Mouse (Mus musculus) gastrocnemius, postnatal 36 days (tissue): Measurements from ENCODE around the gene Jph4. TPM values are rescaled to one million over a fixed set of nuclear protein-coding genes. Genes with fewer than 3 reads are reported as not detected.

Experiments used
- DNase-seq, 2 experiments: peaks; one replicate each; pipeline ENCODE4 v3.0.0; 2022
- intact Hi-C: fragments of 180-260 bp; cut with DNase I; formaldehyde crosslinking; loops from one replicate; pipeline ENCODE4 v1.15.1; 2025
- total RNA-seq, 2 experiments: library from RNA; stranded (reverse); gene quantifications; 2 replicates each; pipeline ENCODE4 v1.2.3; 2021

The Jph4 gene
- total RNA-seq, 2 experiments from 2014 or later: 0.17 to 0.23 TPM

DNA sequence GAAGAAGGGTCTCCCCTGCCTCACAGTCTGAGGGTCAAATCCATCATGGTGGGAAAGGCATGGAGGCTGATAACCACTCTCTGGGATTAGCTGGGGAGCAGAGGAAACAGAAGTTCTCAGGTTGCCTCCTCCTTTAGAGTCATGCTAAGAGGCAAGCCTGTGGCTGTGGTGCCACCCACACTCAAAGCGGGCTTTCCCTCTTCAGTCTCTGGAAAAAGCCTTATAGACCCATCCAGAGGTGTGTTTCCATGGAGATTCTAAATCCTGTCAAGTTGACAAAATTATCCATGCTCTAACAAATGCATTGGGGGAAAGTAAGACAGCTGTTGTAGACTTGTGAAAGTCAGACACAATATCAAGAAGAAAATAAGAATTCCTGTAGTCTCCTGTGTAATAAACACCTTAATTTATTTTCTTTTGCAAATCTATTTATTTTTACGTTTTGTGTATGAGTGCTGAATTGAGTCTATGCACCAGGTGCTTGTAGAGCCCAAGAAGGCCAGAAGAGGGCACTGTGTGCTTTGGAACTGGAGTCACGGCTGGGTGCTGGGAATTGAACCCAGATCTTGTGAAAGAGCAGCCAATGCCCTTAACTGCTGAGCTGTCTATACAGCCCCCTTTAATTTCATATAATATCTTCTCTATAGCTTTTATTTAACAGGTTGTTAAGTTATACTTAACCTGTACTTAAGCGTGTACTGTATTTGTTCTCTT, 2.8 kb upstream of the Jph4 start:
- no peak for DNase-seq
- intact Hi-C loops: loop anchor here (5.0 kb wide), 1 partner anchor 58 kb away; no protein-coding TSS in a partner anchor

DNA sequence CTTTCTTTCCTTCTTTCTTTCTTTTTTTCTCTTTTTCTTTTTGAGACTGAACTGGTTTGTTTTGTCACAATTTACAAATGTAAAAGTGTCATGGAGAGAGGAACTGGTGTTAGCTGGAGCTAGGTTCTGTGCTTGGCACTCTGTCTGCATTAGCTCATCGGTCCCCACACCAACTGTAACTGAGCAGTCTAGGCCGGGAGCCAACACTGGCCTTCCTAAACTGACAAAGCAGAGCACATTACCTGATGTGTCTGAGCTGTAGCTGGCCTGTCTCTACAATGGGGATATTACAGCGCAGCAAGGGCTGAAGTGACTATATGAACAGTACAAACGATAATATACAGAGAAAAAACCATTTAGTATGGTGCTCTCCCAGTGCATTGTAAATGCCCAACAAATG, 2.1 kb upstream of the Jph4 start:
- intact Hi-C loops: no loop called here
- peak in 1 of 2 experiments; percentile 43 for DNase-seq

DNA sequence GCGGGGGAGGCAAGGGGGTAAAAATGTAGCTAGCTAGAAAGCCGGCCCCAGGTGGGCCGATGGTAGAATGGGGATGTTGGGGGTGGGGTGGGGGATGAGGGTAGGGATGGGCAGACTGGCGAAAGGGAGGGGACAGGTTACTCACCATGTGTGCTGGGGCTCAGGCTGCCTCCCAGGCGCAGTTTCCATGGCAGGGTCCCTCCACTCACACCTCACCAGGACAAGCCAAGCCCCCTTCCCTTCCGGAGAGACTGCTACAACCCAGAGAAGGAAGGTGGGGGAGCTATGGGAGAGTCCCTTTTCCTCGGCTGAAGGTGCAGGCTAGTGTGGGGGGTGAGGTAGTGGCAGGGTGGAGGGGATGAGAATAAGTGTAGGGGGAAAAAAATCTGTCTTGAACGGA, 889 bp downstream of the Jph4 start:
- intact Hi-C loops: no loop called here

DNA sequence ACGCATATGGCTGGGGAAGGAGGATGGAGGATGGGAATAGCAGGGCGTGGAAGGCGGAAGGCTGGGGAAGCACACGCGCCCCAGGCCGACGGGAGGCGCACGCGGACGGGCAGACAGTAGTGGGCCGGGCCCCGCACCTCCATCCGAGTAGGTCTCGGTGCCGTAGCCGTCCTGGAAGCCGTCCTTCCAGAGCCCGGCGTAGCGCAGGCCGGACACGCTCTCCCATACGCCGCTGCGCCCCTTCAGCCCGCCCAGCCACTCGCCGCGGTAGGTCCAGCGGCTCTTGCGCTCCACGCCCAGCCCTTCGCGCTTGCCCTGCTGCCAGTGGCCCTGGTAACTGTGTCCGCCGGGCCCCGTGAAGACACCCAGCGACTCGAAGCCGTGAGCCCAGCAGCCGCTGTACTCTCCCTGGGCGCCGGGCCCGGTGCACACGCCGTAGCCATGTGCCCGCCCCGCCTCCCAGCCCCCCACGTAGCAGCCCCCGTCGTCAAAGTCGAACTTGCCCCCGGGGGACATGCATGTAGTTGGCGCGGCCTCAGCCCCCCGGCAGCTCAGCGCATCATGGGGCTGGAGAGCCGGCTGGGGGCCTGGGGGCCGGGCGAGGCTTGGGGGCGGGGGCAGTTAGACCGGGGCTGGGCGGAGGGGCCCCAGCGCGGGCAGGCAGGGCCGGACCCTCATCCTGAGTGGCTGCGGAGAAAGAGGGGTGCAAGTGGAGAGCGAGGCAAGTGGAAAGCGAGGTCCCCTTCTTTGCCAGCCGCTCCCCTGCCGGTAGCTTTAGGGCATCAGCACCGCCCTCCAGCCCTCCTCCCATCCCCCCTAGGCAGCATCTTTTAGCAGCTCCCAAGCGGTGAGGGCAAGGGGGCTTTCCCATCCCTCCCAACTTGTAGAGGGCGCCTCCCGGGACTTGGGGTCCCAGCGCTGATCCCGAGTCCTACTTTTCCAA, 1.7 kb downstream of the Jph4 start:
- intact Hi-C loops: no loop called here
- peak in 1 of 2 experiments; percentile 40 for DNase-seq

More for the DNA sequence above, 889 bp downstream of the Jph4 start:
- no peak for DNase-seq

DNA sequence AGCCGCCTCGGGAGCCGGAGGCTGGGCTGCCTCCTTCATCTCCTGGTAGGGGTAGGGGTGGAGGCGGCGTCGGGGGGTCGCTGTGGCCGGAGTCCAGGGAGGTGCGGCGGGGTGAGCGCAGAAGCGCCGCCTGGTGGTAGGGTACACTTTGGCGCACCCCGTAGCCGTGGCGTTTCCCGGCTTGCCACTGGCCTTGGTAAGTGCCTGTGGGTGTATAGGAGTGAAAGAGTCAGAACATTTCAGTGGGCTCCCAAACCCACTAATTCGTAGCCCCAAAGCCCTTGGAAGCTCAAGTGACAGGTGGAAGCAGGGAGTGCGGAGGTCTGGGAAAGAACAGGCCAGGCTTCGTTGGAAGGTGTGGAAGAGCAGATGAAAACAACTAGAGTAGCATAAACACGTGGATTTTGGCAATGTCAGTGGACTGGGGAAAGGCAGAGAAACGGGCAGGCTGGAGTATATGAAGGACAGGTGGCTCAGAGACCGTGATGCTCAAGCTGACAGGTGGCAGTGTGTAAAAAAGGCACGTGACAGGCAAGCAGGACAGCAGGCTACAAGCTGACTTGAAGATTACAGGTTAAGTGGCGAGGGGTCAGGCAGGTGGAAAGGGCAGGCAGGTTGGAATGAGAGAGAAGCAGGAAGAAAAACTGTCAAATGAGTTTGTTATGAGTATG, 2.6 kb downstream of the Jph4 start:
- no peak for DNase-seq
- intact Hi-C loops: no loop called here

DNA sequence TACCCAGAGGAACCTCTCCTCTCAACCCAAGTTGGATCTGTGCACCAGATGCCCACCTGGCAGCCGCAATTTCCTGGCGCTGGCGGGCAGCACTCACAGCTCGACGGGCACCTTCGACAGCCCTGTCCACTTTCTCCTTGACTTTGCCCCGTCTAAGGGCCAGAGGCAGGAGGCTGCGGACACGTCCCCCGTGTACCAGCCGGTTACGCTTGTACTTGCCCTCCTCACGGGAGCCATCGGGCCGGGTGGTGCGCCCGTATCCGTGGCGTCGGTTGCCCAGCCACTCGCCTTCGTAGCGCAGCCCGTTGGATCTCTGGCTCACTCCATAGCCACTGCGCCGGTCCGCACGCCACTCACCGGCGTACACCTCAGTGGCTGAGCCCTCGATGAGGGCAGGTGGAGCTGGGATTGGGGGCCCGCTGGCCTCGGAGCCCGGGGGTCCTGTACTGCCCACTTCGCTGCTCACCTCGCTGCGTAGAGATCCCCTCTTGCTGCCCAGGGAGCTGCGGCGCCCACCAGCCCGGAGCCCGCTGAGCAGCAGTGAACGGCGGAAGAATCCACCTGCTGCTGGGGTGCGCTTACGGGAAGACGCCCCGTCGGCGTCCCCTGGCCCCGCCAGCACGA, 3.3 kb downstream of the Jph4 start:
- DNase-seq: no peak
- intact Hi-C loops: no loop called here

DNA sequence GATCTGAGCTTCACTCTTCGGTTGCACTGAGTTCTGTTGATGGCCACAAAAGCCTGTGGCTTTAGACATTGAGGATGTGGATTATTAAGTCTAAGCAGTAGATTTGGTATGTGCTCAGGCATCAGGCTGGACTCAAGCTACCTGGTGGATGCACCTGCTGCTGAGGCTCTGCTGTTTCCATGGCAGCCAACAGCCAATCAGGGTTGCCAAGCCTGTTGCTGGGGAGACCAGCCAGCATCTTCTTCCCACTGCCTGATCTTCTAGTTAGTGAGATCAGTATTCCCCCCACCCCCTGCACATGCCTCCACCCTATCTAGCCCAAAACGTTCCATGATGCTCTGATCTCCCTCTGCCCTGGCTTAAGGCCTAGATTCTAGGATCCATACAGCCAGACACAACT, 5.0 kb downstream of the Jph4 start:
- DNase-seq: no peak
- intact Hi-C loops: no loop called here

DNA sequence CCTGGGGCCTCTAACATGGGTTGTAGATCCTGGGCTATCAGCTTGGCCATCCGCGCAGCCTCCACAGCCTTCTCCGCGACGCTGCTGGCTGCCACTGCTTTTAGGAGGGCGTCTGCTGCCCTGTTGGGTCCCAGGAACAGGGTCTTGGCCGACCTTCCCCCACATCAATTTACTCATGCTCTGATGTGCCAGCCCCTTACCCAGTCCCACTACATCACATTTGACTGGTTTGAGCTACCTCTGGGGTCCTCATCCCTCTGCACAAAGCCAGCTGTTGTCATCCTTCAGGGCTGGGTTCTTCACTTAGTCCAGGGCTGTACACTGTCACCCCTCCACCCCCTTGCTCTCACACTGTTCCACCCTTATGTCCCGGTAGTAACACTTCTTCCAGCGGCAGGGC, 6.7 kb downstream of the Jph4 start:
- intact Hi-C loops: no loop called here
- DNase-seq: no peak

DNA sequence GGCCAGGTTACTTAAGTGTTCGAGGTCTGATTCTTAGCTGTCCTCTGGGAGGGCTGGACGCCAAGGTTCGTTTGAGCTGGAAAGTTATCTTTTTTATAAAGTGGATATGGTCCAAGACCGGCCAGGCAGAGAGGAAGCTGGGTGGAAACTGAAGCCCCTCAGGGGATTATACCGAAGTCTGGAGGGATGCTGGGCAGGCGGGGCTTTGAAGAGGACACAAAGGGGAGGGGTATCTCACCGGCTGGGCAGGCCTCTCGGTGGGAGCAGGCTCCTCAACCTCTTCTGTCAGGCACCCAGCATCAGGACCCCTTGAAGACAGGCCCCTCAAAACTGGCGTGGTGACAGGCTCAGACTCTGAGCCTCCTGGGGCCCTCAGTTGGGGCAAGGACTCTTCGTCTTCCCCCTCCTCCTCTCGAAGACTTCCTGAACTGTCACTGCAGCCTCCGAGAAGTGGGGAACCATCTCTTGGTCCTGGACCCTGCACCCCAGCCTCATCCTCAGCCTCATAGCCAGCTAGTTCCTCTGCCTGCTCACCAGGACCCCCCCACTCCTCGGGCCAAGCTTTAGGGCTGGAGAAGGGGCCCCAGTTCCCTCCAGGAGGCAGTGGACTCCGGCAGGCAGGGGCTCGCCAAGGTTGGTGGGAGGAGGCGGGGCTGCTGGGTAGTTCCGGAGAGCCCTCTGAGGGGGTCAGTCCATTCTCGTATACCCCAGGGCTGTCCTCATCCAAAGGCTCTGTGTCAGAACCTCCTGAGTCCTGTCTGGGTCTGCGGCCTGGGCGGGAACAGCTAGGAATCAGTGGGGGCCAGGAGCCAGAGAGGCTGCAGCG, 7.5 kb downstream of the Jph4 start:
- DNase-seq: no peak
- intact Hi-C loops: loop anchor here (10.0 kb wide), 1 partner anchor 404 kb away; no protein-coding TSS in a partner anchor

DNA sequence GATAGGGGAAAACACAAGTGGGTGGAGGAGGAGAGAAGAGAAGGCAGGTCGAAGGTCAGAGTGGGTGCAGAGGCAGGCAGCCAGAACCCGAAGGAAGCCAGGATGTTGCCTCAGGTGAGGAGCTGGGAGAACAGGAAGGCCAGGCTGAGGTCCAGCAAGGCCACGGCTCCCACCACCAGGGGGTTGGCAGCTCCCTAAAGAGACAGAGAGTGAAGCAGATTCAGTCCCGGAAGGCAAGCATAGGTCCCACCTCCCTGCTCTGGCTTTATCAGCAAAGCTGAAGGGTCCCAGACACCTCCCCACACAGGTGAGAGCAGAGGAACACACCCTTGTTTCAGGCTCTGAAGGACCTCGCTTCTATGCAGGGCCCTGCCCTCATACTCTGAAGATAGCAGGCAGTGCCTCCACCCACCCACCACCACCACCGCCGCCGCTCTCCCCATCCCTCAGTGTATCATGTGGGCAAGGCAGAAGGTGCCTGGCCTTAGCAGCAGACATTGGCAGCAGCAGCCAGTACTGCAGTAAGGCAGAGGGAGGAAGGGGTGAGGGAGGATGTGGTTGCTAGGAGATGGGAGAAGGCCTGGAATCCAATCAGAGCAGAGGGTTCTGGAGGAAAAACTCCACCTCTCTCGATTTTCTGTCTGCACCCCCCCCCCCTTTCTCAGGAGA, 8.4 kb downstream of the Jph4 start:
- no peak for DNase-seq
- intact Hi-C loops: loop anchor here (10.0 kb wide), 1 partner anchor 404 kb away; no protein-coding TSS in a partner anchor

DNA sequence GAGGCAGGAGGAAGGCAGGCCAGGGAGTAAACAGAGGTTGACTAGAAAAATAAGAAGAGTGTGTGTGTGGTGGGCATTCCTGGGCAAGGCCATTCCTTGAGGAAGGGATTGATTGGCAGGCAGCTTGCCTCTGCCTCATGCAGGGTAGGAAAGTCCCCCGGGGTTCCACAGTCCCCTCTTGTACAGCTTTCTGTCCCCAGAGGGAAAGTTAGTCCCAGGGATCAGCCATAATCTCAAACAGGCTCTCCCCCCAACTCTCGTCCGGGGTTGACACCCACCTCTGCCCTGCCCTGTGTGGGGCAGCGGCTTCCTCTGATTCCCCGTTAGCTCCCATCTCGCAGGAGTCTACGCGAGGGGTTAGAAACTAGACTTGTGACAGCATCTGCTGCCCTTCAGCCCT, 9.7 kb downstream of the Jph4 start:
- intact Hi-C loops: loop anchor here (10.0 kb wide), 1 partner anchor 402 kb away; no protein-coding TSS in a partner anchor
- no peak for DNase-seq

DNA sequence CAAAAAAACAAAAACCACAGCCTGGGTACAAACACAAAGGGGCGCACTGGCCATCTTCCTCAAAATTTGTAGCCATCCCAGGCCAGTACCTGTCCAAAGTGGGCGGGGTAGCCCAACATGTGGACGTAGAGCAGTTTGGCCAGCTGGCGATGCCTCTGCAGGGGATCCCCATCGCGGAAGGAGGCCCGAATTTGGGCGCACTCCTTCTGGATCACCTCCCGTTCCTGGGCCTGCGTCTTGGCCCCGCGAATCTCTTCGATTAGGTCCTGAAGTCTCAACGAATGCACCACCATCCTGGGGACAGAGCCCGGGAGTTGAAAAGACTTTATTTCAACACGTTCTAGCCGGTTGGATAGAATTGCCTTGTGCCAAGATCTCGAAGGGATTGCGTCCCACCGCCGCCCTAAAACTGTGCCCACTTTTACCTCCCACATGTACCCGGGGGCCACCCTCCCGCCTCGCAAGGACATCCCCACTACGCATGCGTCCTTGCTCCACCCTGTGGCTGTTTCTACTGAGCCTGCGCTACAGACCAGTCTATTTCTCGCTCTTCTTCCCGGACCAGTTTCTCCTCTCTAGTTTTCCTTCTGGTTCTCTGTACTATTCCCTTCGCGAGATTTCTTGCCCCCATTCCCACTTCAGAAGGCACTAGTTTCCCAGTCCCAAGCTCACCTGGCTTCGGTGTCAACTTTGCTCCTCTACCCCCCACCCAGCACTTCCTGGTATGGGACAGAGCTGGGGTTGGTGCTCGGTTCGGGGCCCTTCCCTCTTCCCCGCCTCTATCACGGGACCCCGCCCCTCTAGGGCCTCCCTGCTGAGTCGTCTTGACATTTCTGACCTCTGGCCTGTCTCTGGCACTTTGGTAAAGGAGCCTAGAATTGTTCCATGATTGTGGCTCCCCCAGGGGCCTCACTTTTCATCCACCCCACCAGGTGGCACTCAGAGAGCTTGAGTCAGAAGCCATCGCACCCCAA, 10.6 kb downstream of the Jph4 start, which contains the start of gene Ap1g2:
Ap1g2 (minus strand) TSS at position 758 of the 974 bp plus-strand sequence.
- intact Hi-C loops: loop anchor here (10.0 kb wide), 1 partner anchor 401 kb away; no protein-coding TSS in a partner anchor
- peak; percentile 77 to 80 for DNase-seq

DNA sequence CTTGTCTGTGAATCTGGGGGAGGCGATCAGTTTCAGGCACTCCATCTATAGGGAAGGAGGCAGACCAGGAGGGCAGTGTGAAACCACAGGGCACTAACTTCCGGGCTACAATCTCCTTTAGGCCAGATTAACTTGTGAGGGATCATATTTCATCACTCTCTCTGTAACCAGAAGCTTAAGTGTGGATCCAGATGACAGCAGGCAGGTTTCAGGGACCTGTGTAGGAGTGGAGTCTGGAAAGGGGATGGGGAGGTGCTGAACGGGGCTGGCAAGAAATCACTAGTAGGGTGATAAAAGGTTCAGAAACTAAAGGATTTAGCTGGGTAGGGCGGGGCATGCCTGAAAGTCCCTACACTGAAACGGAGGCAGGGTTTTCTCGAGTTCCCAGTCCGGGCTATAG, 11.3 kb downstream of the Jph4 start:
- DNase-seq: no peak
- intact Hi-C loops: loop anchor here (10.0 kb wide), 1 partner anchor 401 kb away; no protein-coding TSS in a partner anchor

DNA sequence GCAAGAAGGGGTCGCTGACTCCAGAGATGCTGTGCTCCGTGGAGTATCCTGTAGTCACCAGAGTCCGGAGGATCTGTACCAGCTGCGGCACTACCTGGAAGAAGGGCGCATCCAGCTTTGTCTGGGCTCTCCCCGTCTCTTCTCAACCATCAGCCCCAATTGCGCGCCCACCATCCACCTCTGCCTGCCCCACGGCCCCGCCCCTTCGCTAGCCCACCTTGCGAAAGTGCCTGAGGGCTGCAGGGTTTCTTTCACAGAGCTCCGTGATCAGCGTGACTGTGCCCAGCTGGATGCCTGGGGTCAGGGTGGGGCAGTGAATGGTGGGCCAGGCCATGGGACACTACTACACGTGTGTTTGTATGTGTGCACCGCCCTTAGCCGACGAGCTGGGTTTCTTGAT, 12.4 kb downstream of the Jph4 start:
- no peak for DNase-seq
- intact Hi-C loops: loop anchor here (5.0 to 10.0 kb wide), 2 partner anchors 77 to 400 kb away; no protein-coding TSS in a partner anchor

DNA sequence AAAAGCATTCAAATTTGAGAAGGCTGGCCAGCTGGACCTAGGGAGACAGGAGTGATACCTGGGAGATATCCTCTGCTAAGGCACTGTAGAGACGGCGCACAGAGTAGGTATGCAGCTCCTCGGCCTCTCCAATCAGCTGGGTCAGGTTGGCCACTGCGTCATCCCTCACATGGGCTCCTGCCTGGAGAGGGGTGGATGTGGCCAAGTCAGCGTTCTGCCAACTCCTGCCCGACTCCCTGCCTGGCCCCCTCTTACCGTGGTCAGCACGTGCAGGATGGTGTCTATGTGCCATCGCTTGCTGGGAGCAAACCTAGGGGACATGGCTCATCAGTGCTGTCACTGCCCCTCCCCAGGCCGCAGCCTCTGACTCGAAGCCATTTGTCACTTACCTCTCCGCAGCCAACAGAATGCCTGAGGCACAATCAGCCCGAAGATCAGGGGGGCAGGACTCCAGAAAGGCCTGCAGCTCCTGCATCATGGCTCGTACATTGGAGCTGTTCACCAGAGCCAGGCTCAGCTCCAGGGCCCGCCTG, 14.4 kb downstream of the Jph4 start:
- intact Hi-C loops: loop anchor here (5.0 to 10.0 kb wide), 2 partner anchors 75 to 398 kb away; no protein-coding TSS in a partner anchor
- DNase-seq: no peak

DNA sequence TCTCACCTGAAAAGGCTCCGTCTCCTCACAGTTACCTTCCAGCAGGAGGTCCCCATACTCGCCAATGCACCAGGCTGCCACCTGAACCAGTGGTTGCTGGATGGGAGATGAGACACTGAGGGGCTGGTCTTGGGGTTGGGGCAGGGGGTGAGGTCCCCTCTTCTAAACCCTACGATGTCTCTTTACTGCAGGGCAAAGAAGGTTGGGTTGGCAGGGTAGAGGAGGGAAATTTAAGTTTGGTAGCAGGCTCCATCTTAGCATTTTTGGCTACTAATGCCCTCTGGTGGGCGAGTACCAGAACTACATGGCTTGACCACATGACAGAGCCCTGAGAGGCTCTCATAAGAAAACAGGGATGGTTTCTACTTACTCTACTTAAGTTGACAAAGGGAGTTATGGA, 15.1 kb downstream of the Jph4 start:
- DNase-seq: peak in 1 of 2 experiments; percentile 38
- intact Hi-C loops: loop anchor here (5.0 to 10.0 kb wide), 2 partner anchors 74 to 397 kb away; no protein-coding TSS in a partner anchor

DNA sequence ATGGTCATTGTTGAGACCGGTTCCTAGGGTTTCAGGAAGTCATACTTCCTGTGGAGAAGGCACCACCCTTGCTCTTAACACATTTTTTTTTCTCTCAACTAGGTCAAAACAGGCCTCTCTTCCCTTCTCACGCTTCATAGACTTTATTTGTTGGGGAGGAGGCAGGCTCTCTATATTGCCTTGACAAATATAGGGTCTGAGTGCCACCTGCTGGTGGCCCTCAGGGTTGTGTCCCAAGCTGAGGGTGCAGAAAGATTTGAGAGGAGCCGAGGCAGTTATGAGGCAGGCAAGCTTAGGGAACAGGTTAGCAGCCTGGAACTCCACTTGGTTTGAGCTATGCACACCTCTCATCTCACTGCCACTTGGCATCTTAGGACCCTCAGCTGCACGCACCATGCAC, 18.7 kb downstream of the Jph4 start:
- intact Hi-C loops: loop anchor here (10.0 kb wide), 1 partner anchor 583 kb away; the partner anchor contains the start of gene Prmt5
- DNase-seq: no peak
